Mouse (Mus musculus) stomach, embryonic 16.5 days (tissue): Measurements from ENCODE around the gene Ptger3. TPM values are rescaled to one million over a fixed set of nuclear protein-coding genes. Genes with fewer than 3 reads are reported as not detected.

Experiments used
- ATAC-seq: fragments of 200-750 bp; cut with Nextera tagmentation; 2 replicates; pipeline ENCODE4 v1.8.0; 2017; ENCODE audit warnings: moderate number of reproducible peaks, moderate TSS enrichment; ENCODE audit not compliant: insufficient read depth, low FRiP score
- H3K27ac ChIP-seq: fragments of 300-500 bp; sonication (generic); 2 replicates; pipeline ENCODE4 v1.5.1; 2014; ENCODE audit warnings: low read length
- H3K27me3 ChIP-seq: fragments of 300-500 bp; sonication (generic); 2 replicates; pipeline ENCODE4 v1.6.1; 2014; ENCODE audit warnings: low read length, control low read depth, mixed read lengths; ENCODE audit not compliant: control insufficient read depth, insufficient read depth
- H3K36me3 ChIP-seq: fragments of 300-500 bp; sonication (generic); 2 replicates; pipeline ENCODE4 v1.6.1; 2014; ENCODE audit warnings: low read length; ENCODE audit not compliant: control insufficient read depth, insufficient read depth
- H3K4me1 ChIP-seq: fragments of 300-500 bp; sonication (generic); 2 replicates; pipeline ENCODE4 v1.6.1; 2014; ENCODE audit warnings: low read length, control low read depth, mixed read lengths; ENCODE audit not compliant: control insufficient read depth, insufficient read depth
- H3K4me2 ChIP-seq: fragments of 300-500 bp; sonication (generic); 2 replicates; pipeline ENCODE4 v1.6.1; 2014; ENCODE audit warnings: low read depth, low read length, mixed read lengths
- H3K4me3 ChIP-seq: fragments of 300-500 bp; sonication (generic); replicated peaks from 2 replicates; pipeline ENCODE4 v1.5.1; 2014; ENCODE audit warnings: mild to moderate bottlenecking, low read length
- H3K9ac ChIP-seq: fragments of 300-500 bp; sonication (generic); 2 replicates; pipeline ENCODE4 v1.6.1; 2014; ENCODE audit warnings: low read length
- H3K9me3 ChIP-seq: fragments of 300-500 bp; sonication (generic); replicated peaks from 2 replicates; pipeline ENCODE4 v1.6.1; 2016; ENCODE audit warnings: low read length, control low read depth; ENCODE audit not compliant: control insufficient read depth
- WGBS: fragments of 180-500 bp; shearing (Covaris S2); extraction: QIAGEN DNeasy Blood & Tissue Kit; methylation state at CpG from one replicate; pipeline ENCODE4 v1.1.7; 2014; 5-methylcytosine and 5-hydroxymethylcytosine counted together
- microRNA counts: library from miRNA; unstranded; fragments of <30 nt; microRNA quantifications from one replicate; lab custom pipeline; 2016
- microRNA-seq: library from miRNA; unstranded; fragments of <30 nt; microRNA quantifications from one replicate; pipeline ENCODE4, GENCODE M21; 2016
- polyA plus RNA-seq: library from polyadenylated mRNA; unstranded; fragments of >200 nt; fragmentation: Nextera tagmentation; extraction: Ambion mirVana; gene quantifications from 2 replicates; pipeline ENCODE4 v1.2.1, GENCODE M21; 2015

Gene Ptger3
- polyA plus RNA-seq, 1 experiment from 2014 or later, result 19.5 TPM

DNA sequence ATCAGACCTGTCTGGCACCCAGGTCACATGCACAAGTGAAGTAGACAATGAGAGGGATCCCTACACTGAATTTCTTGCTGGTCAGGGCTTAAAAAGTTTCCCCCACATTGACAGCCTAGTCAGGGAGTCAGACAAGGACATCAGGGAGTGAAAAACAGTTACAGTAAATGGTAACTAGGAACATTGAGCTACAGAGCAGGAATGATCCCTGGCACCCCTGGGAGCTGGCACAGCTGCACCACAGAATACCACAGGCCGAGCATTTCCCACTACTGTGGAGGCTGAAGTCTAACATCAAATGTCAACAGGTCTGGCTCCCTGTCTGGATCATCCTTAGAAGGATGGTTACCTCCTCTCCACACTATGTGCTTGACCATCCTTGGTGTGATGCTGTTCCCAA, 98.8 kb downstream of the Ptger3 start:
- no peaks in the 10 kb centered on the region for H3K27me3 ChIP-seq

DNA sequence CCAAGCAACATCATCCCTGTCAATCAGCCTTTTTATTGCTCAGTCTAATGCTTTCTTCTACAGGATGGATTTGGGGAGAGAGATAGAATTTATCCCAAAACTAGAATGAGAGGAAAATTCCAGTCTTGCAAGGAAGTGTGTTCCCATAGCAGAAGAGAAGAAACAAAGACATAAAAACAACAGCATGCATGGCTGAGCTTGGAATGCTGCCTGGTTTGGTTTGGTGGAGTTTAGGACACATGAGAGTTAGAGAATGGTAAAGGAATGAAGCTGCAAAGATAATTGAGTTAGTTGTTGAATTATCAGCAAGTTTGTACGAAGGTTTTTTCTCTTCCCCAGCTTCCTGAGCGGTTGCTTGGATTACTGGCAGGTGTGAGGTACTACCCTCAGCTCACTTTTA, 99.5 kb downstream of the Ptger3 start:
- no peaks in the 10 kb centered on the region for H3K36me3 ChIP-seq
- 72% methylated on average over 2 of the region's 2 CpGs for WGBS
- H3K9me3 ChIP-seq, result no peaks in the 10 kb centered on the region
- no peak for ATAC-seq
- H3K27ac ChIP-seq, result no peak overlapping the region
- no peaks in the 10 kb centered on the region for H3K4me1 ChIP-seq
- no peak overlapping the region for H3K9ac ChIP-seq
- no peak overlapping the region for H3K4me3 ChIP-seq
- H3K27me3 ChIP-seq, result no peaks in the 10 kb centered on the region
- H3K4me2 ChIP-seq, result no peak overlapping the region

More for the DNA sequence above, 98.8 kb downstream of the Ptger3 start:
- Histone ChIP-seq H3K4me1 (no peaks in the 10 kb centered on the region), H3K9ac (no peak overlapping the region), H3K36me3 (no peaks in the 10 kb centered on the region), H3K9me3 (no peaks in the 10 kb centered on the region), H3K4me2 (no peak overlapping the region), H3K27ac (no peak overlapping the region), H3K4me3 (no peak overlapping the region)
- 0 out of 2 replicates have a peak, but pooled peaks have one; percentile 13 for ATAC-seq
- 72% methylated on average over 1 of the region's 1 CpGs for WGBS

DNA sequence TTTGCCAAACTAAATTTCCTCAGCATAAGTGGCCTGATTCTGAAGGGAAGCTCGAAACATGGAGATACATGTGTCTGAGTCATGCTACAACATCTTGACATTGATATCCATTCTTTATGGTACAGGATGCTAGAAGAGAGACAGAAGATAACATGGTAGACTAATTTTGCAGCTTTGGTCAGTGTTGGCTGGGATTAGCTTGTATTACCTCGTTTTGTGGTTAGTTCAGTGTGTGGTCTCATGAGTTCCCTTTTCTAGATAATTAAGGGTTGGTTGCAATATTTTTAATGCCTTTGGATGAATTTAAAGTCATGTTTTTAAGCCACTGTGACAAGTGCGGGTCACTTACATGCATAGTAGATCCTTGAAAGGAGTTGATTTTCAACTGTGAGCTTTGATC, 119.4 kb downstream of the Ptger3 start:
- Histone ChIP-seq H3K27me3 (no peaks in the 10 kb centered on the region), H3K27ac (no peak overlapping the region), H3K4me1 (no peaks in the 10 kb centered on the region), H3K36me3 (no peaks in the 10 kb centered on the region), H3K9me3 (no peaks in the 10 kb centered on the region), H3K4me2 (no peak overlapping the region), H3K4me3 (no peak overlapping the region), H3K9ac (no peak overlapping the region)
- ATAC-seq, result no peak
- WGBS, result 88% methylated on average over 3 of the region's 3 CpGs

DNA sequence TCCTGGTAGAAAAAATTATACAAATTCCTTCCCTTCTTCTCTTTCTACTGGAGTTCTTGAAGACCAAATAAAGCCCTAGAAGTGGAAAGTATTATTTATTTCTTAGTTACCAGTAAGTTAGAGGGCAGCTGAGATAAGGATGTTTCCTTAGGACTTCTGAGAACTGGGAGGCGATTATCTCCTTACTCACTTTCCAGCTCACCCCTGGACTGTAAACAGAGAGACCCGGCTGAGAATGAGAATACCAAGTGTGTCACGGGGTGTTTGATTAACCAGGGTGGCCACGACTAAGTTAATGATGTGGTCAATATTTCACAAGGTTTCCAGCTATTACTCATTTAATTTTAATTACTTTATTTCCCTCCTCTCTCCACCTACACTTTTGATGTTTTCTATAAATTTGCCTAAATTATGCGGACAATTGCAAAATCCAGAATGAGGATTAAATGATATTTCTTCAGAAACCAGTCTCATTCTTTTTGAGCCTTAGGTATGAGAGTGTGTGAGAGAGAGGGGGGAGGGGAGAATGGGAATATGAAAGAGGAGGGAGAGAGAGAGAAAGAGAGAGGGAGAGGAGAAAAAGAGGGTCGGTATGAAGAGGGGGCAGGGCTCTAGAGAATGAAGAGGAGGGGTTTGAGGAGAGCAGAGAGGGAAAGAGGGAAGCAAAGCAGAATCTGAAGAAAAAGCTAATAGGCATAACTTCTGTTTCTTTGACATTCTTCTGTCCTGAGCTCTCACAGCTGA, 121.9 kb downstream of the Ptger3 start:
- no peak overlapping the region for H3K27ac ChIP-seq
- no peak overlapping the region for H3K4me2 ChIP-seq
- H3K27me3 ChIP-seq, result no peaks in the 10 kb centered on the region
- H3K4me1 ChIP-seq, result no peaks in the 10 kb centered on the region
- WGBS, result 35% methylated on average over 6 of the region's 6 CpGs
- no peak overlapping the region for H3K4me3 ChIP-seq
- H3K9me3 ChIP-seq, result no peaks in the 10 kb centered on the region
- no peak overlapping the region for H3K9ac ChIP-seq
- no peaks in the 10 kb centered on the region for H3K36me3 ChIP-seq
- no peak for ATAC-seq

MicroRNA genes within 50 kb of the gene (microRNA counts, 519-probe panel; counts per million panel counts)
- microRNA mmu-miR-186 (lab: Ali Mortazavi, UCI), result 1,565 counts per million, percentile 20 among the panel's probes with 10 or more counts

Small RNAs within 50 kb of the gene (microRNA-seq; reads per million reads assigned to microRNA genes)
- gene Mir186, result 474 reads per million, percentile 71 among the genes with 10 or more reads in this experiment

Other genes with a start within 250 kb of the Ptger3 start
- gene Zranb2, start 32.7 kb upstream of the Ptger3 start, polyA plus RNA-seq, result 77.7 and 90.0 TPM in 2 replicates